Mouse (Mus musculus): ENCODE data around the gene Pnpla8.

The Pnpla8 gene

DNA sequence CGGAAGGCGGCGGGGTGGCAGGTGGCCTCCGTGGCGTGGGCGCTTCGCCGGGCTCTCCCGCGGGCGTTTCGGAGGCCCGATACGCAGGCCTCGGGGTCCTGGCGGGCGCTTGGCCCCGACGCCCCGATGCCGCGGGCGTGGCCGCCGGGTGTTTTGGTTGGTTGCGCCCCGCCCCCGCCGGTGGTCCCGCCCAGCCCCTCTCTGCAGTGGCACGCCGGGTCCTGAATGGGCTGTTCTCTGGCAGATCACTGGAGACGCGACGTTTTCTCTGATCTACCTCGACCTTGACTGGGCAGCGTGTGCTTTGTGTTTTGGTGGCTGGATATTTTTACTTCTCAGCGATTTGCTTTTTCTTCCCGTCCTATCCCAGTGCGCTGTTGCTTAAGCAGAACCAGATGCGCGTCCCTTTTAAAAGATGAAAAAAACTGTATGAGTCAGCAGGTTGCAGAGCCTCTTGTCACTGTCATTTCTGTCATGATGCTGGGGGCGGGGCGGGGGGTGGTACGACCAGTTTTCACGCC lies 48.2 kb downstream of the Pnpla8 start:
- DNase-seq (ENCODE audit: low read depth) = peak; percentile 83

DNA sequence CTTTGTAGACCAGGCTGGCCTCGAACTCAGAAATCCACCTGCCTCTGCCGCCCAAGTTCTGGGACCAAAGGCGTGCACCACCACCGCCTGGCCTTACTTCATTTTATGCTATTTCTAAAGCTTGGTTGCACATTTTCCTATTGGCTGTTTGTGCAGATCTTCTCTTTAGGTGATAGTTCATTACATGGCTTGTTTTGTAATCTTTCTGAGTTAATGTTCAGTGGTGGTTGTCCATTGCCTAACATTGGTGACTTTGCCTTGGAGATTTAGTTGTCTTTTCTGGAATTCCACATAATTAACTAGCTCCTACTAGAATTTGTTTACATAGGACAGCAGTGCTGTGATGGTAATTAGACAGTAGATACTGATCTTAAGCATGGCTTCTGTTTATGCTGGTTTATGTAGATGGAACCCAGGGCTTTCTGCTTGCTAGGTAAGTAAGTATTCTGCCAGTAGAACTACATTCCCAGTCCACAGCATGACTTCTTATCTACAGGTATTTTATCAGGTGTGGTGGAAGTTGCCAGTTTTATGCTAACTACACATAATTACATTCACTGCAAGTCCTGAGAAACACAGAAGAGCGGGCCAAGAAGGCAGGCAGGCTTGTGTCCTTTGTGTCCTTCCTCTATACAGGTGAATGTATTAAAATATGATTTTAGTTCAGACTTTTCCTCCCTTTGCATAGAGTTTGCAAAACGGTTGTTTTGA lies 53.1 kb downstream of the Pnpla8 start:
- DNase-seq (ENCODE audit: low read depth) = no peak

DNA sequence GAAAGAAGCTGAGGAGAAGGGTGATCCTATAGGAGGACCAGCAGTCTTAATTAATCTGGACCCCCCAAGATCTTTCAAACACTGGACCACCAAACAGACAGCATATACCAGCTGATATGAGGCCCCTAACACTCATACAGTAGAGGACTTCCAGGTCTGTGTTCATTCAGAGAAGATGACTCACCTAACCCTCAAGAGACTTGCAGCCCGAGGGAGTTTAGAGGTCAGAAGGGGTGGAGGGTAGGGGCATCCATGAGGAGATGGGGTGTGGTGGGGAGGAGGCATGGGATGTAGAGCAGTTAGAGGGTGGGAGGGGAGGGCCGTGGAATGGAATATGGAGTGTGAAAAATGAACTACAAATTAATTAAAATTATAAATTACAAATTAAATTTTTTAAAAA lies 59.0 kb downstream of the Pnpla8 start:
- DNase-seq (ENCODE audit: low read depth) = peak; percentile 32

DNA sequence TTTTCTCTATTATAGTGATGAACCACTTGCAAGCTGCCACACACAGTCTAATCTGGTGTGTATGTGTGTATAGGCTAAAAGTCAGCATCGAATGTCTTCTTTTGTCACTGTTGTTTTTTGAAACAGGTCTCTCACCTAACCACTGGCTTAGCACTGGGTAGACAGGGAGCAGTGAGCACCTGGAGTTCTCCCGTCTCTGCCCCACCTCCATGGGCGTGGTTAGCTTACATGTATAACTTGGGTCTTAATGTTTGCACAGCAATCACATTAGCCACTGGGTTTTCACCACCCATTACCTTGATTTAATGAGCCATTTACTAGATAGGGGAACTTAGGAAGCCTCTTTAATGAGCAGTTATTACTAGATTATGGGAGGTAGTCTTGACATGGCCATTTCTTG lies 60.4 kb downstream of the Pnpla8 start:
- no peak for DNase-seq (ENCODE audit: low read depth)

DNA sequence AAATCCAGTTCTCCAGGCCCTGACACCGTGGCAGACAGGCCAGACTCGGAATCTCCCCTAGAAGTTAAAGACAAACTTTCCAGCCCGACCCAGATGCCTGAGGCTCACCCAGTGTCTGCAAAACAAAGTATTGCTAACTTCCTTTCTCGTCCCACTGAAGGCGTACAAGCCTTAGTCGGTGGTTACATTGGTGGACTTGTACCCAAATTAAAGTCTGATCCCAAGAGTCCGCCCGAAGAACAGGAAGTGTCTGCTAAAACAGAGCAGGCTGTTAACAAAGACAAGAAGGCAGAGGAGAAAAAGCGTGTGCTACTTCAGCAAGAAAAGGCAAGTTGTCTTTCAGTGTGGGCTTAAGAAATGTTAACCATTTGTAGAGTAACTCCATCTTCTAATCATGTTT lies 62.2 kb downstream of the Pnpla8 start:
- no peak for DNase-seq (ENCODE audit: low read depth)

DNA sequence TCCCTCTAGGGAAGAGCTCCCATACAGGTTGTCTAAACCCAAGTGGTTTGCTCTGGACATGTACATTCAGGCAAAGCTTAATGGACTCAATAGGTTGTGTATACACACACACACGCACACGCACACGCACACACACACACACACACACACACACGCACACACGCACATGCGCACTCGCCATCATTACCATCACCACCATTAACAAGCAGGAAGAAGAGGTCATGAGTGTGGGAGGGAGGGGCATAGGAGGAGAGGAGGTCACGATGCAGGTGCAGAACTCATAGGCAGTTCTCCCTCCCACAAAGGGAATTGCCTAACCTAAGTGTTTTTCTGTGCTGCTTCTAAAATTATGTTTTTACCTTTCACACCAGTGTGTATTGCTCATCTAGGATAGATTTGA lies 65.8 kb downstream of the Pnpla8 start:
- no peak for DNase-seq (ENCODE audit: low read depth)

DNA sequence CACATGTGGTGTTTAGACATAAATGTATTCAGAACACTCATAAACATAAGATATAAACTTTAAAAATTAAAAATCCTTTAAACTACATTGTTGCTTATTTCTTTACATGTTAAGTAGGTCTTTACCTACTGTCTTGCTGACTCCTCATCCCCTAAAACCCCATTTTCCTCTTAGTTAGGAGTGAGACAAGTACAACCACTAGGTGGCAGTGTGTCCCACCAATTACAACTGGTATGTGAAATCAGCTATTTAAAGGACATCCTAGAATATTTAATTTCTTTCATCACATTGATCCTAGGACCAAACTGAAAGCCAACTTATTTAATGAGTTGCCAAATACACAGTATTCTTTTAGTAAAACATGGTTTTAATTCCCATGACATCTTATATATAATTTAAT lies 71.1 kb downstream of the Pnpla8 start:
- peak; percentile 83 for DNase-seq (ENCODE audit: low read depth)

DNA sequence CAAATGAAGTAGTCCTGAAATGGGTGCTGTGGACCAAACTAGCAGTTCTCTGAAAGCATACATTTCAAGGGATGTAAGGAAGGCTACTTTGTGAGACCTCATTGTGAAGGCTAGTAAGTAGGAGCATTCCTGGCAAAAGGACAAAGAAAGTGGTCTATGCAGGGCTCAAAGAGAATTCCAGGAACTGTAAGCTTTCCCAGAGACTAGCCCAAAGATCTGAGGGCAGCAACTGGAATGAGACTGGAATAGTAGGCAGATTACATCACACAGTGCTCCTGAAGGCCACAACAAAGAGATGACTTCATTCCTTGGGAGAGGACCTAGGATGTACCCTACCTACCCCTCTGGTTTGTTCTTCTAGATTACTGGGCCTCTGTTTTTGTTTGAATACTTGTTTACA lies 79.6 kb downstream of the Pnpla8 start:
- DNase-seq (ENCODE audit: low read depth) = no peak

DNA sequence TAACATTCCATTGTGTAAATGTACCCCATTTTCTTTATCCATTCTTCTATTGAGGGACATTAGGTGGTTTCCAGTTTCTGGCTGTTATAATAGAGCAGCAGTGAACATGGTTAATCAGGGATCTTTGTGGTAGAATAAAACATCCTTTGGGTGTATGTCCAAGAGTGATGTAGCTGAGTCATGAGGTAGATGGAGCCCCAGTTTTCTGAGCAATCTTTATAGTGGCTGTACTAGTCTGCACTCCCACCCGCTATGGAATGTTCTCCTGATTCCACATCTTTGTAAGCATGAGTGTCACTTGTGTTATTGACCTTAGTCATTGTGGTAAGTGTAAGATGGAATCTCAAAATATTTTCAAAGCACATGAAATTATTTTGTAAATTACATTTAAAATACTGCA lies 82.8 kb downstream of the Pnpla8 start:
- no peak for DNase-seq (ENCODE audit: low read depth)

DNA sequence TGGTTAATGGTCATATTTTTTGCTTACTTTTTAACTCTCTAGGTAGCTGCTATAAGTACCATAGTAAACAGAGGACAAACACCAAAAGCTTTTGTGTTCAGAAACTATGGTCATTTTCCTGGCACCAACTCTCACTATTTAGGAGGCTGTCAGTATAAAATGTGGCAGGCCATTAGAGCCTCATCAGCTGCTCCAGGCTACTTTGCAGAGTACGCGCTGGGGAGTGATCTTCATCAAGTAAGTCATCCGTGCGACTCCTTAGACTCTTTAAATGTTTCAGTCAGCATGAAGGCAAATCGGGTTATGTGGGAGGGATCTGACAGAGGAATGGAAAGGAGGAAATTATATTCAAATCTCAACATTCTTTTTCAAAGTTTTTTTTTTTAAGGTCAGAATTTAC lies 83.7 kb downstream of the Pnpla8 start:
- no peak for DNase-seq (ENCODE audit: low read depth)

DNA sequence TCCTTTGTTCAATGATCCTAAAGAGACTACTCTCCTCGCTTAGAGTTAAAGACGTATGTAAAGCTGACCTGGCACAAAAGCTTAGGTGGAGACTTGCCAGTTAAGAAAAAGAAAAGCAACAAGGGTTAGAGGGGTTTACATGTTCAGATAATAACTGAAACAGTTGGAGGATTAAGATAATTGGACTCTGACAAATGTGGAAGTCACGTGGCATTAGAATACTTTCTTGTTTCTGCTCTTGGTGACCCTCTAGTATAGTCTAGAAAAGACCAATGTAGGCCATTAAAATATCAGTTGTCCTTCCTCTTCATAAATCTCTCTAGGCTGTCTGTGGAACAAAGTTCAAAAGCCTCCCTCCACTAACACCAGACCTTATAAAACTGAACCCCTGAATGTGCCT lies 87.1 kb downstream of the Pnpla8 start:
- DNase-seq (ENCODE audit: low read depth) = no peak

DNA sequence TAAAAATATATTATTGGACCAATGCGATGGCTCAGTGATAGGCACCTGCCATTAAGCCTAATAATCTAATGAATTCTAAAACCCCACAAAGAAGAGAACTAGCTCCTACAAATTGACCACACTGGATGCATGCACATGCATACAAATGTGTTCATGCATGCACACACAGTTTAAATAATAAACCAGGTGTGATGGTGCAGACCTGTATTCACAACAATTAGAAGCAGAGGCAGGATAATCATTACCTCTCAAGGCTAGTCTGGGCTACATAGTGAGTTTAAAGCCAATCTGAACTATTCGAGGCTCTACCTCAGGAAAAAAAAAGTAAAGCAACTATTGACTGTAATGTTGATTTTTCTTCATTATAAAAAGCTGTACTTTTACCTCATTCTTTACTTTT lies 94.0 kb downstream of the Pnpla8 start:
- no peak for DNase-seq (ENCODE audit: low read depth)

DNA sequence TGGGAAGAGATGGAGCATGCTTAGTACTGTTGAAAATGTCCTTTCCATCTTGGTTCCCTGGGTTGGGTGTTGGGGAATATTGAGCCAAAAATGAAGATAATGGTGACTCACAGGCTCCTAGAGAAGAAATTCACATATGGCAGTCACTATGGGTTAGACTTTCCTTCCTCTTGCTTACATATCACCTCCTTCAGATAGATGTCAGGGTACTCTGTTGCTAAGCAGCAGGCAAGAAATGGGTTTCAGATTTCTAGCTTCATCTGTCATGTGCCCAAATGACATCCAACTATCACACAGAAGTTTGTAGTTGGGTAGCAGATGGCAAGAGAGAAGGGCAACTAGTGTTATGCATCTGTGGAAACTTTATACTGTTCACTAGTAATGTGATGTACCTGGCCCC lies 103.9 kb downstream of the Pnpla8 start:
- no peak for DNase-seq (ENCODE audit: low read depth)

DNA sequence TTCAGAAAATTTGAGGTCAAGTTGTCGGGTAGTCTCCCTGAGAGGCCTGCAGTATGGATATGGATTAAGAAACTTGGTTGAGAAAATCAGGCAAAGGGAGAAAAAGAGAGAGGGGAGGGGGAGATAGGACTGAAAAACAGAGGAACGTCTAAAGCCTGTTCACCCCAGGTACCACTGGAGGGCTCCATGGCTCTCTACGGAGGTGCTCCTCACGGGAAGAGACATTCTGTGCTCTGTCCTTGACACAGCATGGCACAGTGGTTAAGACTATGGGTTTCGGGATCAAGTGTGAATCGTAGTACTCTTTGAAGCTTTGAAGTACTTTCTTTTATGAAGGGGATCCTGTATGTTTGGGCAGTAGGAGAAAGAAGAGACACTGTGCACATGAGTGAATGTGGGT lies 106.3 kb downstream of the Pnpla8 start:
- DNase-seq (ENCODE audit: low read depth) = no peak

DNA sequence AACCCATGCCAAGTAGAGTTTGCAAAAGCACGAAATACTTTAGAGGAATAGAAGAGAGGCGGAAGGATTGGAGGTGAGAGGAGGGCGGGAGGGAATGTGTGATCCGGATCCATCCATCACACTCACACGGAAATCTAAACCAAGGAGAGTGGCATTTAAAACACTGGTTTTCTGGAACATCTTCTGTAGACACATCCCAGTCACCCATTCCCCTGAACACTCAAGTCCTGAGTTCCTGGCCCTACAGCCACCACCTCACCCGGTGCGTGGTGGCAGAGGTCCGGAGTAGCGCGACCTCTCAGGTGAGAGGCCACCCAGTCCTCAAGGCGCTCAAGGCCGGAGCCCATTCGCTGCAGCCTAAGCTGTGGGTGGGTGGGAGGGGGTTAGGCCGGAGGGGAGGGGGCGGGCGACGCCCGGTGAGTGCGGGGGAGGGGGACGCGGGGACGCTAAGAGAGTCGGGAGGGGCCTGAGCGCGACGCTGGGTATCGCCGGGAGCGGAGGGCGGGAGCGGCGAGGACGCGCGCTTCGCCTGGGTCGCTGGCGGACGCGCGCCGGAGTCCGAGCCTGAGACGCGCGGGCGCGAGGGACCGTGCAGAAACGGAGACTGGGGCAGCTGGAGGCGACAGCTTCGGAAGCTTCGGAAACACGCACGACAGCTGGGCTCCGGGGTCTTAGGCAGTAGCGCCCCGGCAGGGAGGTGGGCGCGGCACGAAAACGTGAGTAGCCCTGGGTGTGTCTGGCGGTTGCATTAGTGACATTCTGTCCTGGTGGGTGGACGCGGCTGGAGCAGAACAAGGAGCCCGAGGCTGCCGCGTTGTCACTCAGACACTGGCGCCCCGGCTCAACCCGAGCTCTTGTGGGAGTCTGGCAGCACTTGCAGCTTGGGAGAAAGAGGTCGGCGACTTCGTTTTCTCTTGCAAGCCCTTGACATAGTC lies 107.5 kb downstream of the Pnpla8 start, which contains the start of gene Nrcam:
Gene Nrcam, plus strand, starts transcription at position 505 of the 935 bp plus-strand sequence.
- no peak for DNase-seq (ENCODE audit: low read depth)

DNA sequence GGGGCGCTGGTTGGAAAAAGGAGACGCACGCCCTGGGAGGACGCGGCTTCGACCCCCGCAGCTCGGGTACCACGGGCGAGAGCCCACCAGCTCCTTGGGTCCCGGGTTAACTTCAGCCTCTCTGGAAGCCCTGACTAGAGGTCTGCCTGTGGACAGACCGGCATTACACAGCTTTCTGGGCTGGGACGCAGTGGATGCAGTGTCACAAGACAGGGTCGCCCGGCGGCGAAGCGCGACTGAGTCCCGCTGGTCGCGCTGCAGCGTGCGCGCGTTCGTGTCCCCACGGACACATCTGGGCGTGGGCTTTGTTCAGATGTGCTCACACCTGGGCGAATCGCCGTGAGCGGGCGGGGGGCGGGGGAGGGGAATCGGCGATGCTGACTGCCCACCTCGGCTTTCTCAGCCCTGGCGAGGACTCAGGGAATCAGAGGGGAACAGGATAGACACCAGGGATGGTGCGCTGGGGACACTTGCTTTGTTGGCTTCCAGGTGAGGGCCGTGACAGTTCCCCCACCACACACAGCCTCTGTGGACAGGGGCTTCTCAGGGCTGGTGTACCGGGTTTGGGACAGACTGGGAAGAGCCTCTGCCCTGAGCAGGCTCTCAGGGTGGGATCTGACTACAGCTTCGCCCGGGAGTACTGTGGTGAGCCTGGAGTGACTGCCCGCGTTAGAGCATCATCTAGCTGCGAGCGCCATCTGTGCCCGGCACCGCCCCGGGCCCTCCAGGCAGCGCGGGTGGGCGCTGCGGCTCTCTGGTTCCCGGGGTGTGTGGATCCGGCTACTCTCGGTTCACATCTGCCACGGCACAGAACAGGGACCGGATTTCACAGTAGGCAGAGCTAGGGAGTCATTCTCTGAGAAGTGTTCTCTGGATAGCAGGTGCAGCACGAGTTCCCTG lies 108.4 kb downstream of the Pnpla8 start:
- DNase-seq (ENCODE audit: low read depth) = no peak

DNA sequence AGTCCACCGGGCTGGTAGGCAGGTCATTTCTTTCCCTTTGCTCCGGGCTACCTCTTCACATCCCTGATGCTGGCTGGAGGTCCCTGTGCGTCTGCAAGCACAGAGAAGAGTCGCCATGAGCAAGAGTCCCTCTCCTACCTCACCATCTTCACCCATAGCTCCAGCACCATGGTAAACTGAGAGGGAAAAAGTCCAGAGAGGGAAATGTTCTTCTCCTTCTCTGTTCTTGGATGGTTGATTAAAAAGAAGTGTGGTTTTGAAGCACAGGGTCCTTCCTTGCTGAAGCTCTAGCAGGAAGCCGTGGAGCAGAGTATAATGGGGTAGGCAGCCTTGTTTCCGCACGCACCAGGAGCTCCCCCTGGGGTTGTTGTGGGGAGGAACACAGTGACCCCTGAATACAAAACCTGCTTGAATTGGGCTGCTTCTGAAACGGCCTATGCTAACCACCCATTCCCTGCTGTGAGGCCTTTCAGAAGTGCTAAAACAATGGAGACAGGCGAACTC lies 109.1 kb downstream of the Pnpla8 start:
- no peak for DNase-seq (ENCODE audit: low read depth)

DNA sequence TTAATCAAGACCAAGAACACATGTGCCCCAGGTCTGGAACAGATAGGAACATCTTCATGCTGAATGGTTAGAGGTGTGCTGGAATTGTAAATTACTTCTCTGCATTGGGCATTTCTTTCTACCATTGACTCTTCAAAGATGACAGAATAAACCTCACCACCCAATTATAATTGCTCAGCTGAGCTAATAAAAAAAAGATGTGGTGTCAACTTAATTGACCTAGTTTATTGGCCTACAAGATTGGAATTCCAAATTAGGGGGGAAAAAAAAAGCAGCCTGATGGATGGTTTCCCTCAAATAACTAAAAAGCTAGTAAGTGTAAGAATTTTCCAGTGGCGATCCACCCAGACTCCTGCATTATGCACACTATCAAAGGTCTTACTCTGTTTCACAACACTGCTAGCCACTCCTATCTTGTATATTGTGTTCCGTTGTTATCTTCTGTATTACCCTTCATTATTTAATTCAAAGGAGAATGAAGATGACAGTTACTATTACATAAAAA lies 116.0 kb downstream of the Pnpla8 start:
- DNase-seq (ENCODE audit: low read depth) = no peak

DNA sequence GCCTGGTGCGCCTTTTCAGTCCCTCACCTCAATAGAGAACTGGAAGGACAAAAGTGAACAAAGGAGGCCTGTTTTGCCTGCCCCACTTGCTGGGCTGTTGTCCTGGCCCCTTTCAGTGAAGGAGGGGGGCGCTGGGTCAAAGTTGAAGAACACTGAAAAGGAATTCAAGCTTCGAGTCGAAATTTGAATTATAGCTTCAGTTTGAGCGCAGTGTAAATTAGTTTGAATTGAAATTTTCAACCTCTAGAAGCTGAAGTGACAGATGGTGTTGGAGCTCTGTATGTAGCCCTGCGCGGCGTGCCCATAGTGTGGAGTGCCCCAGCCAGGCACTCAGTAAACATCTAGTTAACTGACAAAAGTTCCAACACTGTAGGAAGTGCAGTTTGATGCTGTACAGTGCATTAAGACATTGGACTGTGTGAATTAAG lies 117.0 kb downstream of the Pnpla8 start:
- no peak for DNase-seq (ENCODE audit: low read depth)

DNA sequence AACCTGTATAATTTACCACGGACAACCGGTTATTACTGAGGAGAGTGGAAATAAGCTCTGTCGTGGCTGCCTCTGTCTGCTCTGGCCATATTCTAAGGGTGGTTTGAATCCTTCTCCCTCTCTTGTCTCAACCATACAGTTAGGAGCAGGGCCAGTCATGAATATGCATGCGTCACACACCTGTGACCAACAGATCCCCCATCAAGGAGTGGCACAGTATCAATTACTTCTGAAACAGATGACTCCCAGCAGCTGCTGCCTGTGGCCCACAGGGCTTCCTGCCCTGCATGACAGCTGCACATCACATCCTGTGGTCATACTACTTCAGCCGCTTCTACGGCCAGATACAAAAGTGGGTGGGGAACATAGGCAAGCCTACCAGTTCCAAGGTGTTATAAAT lies 122.9 kb downstream of the Pnpla8 start:
- DNase-seq (ENCODE audit: low read depth) = no peak

DNA sequence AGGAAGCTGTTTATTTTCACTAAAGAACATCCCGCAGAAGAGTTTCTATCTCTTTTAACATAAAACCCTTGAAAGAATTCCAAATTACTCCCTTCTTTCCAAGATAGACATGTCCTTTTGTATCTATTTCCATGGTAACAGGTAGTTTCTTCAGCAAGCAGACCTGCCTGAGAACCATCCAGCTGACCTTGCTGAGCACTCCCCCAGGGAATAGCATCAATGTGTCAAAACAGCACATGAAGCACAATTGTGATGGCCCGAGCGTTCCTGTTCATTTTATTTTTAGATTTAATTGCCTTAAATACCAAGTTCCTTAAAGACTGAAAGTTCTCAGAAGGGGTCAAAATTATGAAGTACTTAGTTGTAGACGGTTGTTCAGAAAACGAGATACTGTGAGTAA lies 124.1 kb downstream of the Pnpla8 start:
- no peak for DNase-seq (ENCODE audit: low read depth)

DNA sequence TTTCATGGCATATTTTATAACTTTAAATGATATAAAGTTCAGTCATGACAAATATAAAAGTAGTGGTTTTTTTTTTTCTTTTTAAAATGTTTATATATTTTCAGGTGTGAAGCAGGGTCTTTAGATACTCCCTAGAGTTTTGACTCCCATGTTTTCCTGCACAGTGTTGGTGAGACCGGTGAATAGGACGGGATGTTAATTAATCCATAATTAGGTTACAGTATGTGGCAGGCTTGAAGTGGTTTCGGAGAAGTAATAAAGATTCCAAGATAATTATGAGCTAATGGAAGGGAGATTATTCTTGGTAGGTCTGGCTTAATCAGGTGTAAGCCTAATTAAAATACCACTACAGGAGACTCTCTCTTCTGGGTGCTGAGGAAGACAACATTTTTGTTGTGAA lies 125.0 kb downstream of the Pnpla8 start:
- no peak for DNase-seq (ENCODE audit: low read depth)

All from NIH3T3 (cell line).